Mouse (Mus musculus) hindbrain, embryonic 13.5 days (tissue): ENCODE results near the gene Limk1. TPM values are rescaled to one million over a fixed set of nuclear protein-coding genes. Genes with fewer than 3 reads are reported as not detected.

Experiments used
- ATAC-seq: fragments of 200-750 bp; cut with Nextera tagmentation; 2 replicates; pipeline ENCODE4 v1.8.0; 2017; ENCODE audit warnings: moderate TSS enrichment; ENCODE audit not compliant: low FRiP score
- H3K27ac ChIP-seq: fragments of 300-500 bp; sonication (generic); 2 replicates; pipeline ENCODE4 v1.5.1; 2015; ENCODE audit warnings: inconsistent platforms, mild to moderate bottlenecking, moderate library complexity
- H3K27me3 ChIP-seq: fragments of 300-500 bp; sonication (generic); 2 replicates; pipeline ENCODE4 v1.6.1; 2015; ENCODE audit warnings: mild to moderate bottlenecking, inconsistent platforms
- H3K36me3 ChIP-seq: fragments of 300-500 bp; sonication (generic); 2 replicates; pipeline ENCODE4 v1.6.1; 2015; ENCODE audit warnings: mild to moderate bottlenecking, inconsistent platforms
- H3K4me1 ChIP-seq: fragments of 300-500 bp; sonication (generic); replicated peaks from 2 replicates; pipeline ENCODE4 v1.6.1; 2015; ENCODE audit warnings: inconsistent platforms
- H3K4me2 ChIP-seq: fragments of 300-500 bp; sonication (generic); 2 replicates; pipeline ENCODE4 v1.6.1; 2015; ENCODE audit warnings: inconsistent platforms, mild to moderate bottlenecking, moderate library complexity
- H3K4me3 ChIP-seq: fragments of 300-500 bp; sonication (generic); 2 replicates; pipeline ENCODE4 v1.5.1; 2015; ENCODE audit warnings: mild to moderate bottlenecking, inconsistent platforms
- H3K9ac ChIP-seq: fragments of 300-500 bp; sonication (generic); 2 replicates; pipeline ENCODE4 v1.6.1; 2015; ENCODE audit warnings: mild to moderate bottlenecking, inconsistent platforms
- H3K9me3 ChIP-seq: fragments of 300-500 bp; sonication (generic); 2 replicates; pipeline ENCODE4 v1.6.1; 2016; ENCODE audit warnings: inconsistent platforms
- WGBS: fragments of 180-500 bp; shearing (Covaris S2); methylation state at CpG from one replicate; pipeline ENCODE4 v1.1.7; 2015; 5-methylcytosine and 5-hydroxymethylcytosine counted together
- polyA plus RNA-seq: library from polyadenylated mRNA; unstranded; fragments of >200 nt; fragmentation: Nextera tagmentation; extraction: Ambion mirVana; gene quantifications from 2 replicates; pipeline ENCODE4 v1.2.1, GENCODE M21; 2015

Limk1 gene
- polyA plus RNA-seq, 1 experiment from 2014 or later: 21.6 TPM

DNA sequence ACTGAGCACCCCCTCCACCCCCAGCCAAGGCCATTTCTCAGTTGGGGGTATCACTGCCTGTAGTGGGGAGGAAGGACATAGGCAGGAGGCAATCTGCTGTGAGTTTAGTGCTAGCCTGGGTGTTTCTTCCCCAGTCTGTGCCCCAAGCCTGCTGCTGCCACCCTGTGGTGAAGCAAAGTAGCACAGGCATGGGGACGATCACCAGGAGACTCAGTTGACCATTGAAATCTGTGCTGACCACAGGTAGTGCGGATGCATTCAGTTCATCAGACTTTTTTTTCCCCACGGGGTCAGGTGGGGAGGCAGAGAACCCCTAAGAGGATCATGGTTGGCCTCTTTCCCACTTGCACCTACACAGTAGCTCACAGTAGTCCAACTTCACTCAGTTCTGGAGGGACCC is 71.3 kb downstream of the Limk1 start:
- no peak for ATAC-seq
- 64% methylated on average over 3 of the region's 3 CpGs for WGBS
- Histone ChIP-seq H3K9me3 (no peaks in the 10 kb centered on the region), H3K36me3 (peaks cover 78% of the 10 kb centered on the region), H3K4me1 (peaks cover 5% of the 10 kb centered on the region), H3K27me3 (no peaks in the 10 kb centered on the region), H3K4me3 (no peak overlapping the region), H3K9ac (no peak overlapping the region), H3K27ac (no peak overlapping the region), H3K4me2 (no peak overlapping the region)

DNA sequence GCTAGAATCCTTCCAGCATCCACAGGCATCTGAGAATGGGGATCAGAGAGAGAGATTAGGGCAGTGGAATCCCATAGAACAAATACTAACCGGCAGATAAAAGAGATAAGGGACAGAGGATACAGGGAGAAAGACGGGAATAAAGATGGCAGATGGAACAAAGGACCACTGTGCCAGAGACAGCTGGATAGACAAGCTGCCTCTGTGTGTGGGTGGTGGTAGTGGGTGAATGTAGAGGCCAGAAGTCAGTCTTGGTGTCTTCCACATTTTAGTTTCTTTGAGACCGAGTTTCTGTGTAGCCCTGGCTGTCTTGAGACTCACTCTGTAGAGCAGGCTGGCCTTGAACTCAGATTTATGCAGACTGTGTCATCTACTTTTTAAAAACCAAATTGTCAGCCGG is 72.6 kb downstream of the Limk1 start:
- no peaks in the 10 kb centered on the region for H3K27me3 ChIP-seq
- H3K4me3 ChIP-seq: no peak overlapping the region
- no peaks in the 10 kb centered on the region for H3K9me3 ChIP-seq
- WGBS: 66% methylated on average over 4 of the region's 4 CpGs
- H3K4me1 ChIP-seq: peaks cover 10% of the 10 kb centered on the region
- no peak overlapping the region for H3K4me2 ChIP-seq
- H3K36me3 ChIP-seq: peaks cover 65% of the 10 kb centered on the region
- no peak for ATAC-seq
- H3K27ac ChIP-seq: no peak overlapping the region
- H3K9ac ChIP-seq: no peak overlapping the region

GRCm38 (mm10) chr5:134615380-134615779 is 73.0 kb downstream of the Limk1 start:
- no peak overlapping the region for H3K4me2 ChIP-seq
- no peak overlapping the region for H3K4me3 ChIP-seq
- peaks cover 61% of the 10 kb centered on the region for H3K36me3 ChIP-seq
- WGBS: 90% methylated on average over 8 of the region's 8 CpGs
- ATAC-seq: no peak
- H3K27ac ChIP-seq: no peak overlapping the region
- H3K27me3 ChIP-seq: no peaks in the 10 kb centered on the region
- no peaks in the 10 kb centered on the region for H3K9me3 ChIP-seq
- peaks cover 10% of the 10 kb centered on the region for H3K4me1 ChIP-seq
- no peak overlapping the region for H3K9ac ChIP-seq

- WGBS: 92% methylated on average over 7 of the region's 7 CpGs
- Histone ChIP-seq H3K27ac (no peak within 1 kb of the TSS), H3K4me3 (no peak within 1 kb of the TSS), H3K4me1 (peaks cover 10% of the 10 kb centered on the region), H3K27me3 (no peaks in the 10 kb centered on the region), H3K9ac (no peak within 1 kb of the TSS; the same call in 1 of the 2 replicates), H3K4me2 (no peak within 1 kb of the TSS), H3K9me3 (no peaks in the 10 kb centered on the region), H3K36me3 (peaks cover 55% of the 10 kb centered on the region)
- no peak for ATAC-seq
Observed at GRCm38 (mm10) chr5:134614802-134615201, 73.6 kb downstream of the Limk1 start, which contains the start of gene Lat2. Lat2 (minus strand) TSS chr5:134615025.

DNA sequence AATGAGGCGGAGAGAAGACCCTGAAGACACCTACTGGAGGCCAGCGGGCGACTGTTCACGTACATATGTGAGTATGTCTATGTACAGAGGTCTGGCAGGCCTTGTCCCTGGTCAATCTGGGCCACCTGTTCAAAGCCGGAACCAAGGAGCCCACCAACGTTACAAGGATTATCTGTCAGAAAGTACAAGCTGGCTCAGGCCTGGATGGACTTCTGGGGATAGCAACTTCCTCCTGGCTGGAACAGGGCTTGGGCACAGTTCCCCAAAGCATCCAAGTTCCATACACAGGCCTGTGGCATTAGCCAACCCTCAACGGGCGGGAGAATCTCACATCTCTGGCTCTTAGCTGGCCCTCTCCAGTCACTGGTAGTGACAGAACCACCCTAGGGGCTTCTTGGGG is 74.1 kb downstream of the Limk1 start:
- 92% methylated on average over 8 of the region's 8 CpGs for WGBS
- Histone ChIP-seq H3K4me2 (no peak overlapping the region), H3K9me3 (no peaks in the 10 kb centered on the region), H3K27me3 (no peaks in the 10 kb centered on the region), H3K9ac (no peak overlapping the region), H3K27ac (no peak overlapping the region), H3K4me3 (no peak overlapping the region), H3K36me3 (peaks cover 50% of the 10 kb centered on the region), H3K4me1 (peaks cover 10% of the 10 kb centered on the region)
- no peak for ATAC-seq

GRCm38 (mm10) chr5:134613727-134614126 is 74.7 kb downstream of the Limk1 start:
- H3K4me2 ChIP-seq: no peak overlapping the region
- H3K9me3 ChIP-seq: no peaks in the 10 kb centered on the region
- 84% methylated on average over 9 of the region's 9 CpGs for WGBS
- H3K36me3 ChIP-seq: peaks cover 45% of the 10 kb centered on the region
- no peaks in the 10 kb centered on the region for H3K27me3 ChIP-seq
- H3K27ac ChIP-seq: no peak overlapping the region
- H3K9ac ChIP-seq: no peak overlapping the region; the same call in none of the 2 replicates
- peaks cover 10% of the 10 kb centered on the region for H3K4me1 ChIP-seq
- H3K4me3 ChIP-seq: no peak overlapping the region
- no peak for ATAC-seq

GRCm38 (mm10) chr5:134611810-134612521 is 76.4 kb downstream of the Limk1 start:
- ATAC-seq: no peak
- no peak overlapping the region for H3K4me2 ChIP-seq
- peaks cover 10% of the 10 kb centered on the region for H3K4me1 ChIP-seq
- H3K9ac ChIP-seq: no peak overlapping the region
- H3K27me3 ChIP-seq: no peaks in the 10 kb centered on the region
- no peak overlapping the region for H3K4me3 ChIP-seq
- 41% methylated on average over 8 of the region's 8 CpGs for WGBS
- H3K27ac ChIP-seq: peak overlapping the region; percentile 64
- no peaks in the 10 kb centered on the region for H3K9me3 ChIP-seq
- H3K36me3 ChIP-seq: peaks cover 27% of the 10 kb centered on the region

DNA sequence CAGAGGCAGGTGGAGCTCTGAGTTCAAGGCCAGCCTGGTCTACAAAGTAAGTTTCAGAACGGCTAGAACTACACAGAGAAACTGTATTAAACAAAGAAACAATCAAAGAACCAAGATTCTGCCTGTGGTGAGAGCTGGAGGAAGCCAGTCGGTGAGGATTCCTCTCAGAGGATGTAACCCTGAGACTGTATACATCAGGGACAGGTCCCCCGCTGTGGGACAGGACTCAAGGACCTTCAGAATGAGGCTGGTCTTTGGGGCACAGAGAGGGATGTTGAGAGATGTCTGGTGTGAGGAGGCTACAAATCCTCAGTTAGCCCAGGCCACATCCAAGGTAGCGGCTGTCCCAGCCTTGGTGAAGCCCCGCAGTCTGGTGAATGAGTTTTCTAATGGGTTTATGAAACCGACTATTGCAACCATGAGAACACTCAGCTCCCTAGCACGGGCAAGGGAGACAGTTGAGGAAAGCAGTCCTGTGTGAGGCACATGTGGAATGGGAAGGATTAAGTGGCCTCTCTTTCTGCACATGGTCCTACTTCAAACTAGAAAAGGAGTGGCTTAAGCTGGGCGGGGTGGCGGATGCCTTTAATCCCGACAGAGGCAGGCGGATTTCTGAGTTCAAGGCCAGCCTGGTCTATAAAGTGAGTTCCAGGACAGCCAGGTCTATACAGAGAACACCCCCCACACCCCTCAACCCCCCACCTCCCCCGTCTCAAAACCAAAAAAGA is 78.3 kb downstream of the Limk1 start:
- H3K36me3 ChIP-seq: peaks cover 17% of the 10 kb centered on the region
- ATAC-seq: no peak
- WGBS: 84% methylated on average over 12 of the region's 12 CpGs
- H3K4me1 ChIP-seq: peaks cover 10% of the 10 kb centered on the region
- H3K9ac ChIP-seq: no peak overlapping the region
- no peaks in the 10 kb centered on the region for H3K9me3 ChIP-seq
- no peak overlapping the region for H3K4me3 ChIP-seq
- H3K27ac ChIP-seq: no peak overlapping the region
- H3K27me3 ChIP-seq: no peaks in the 10 kb centered on the region
- H3K4me2 ChIP-seq: no peak overlapping the region

GRCm38 (mm10) chr5:134607121-134607520 is 81.3 kb downstream of the Limk1 start:
- 70% methylated on average over 5 of the region's 5 CpGs for WGBS
- no peak overlapping the region for H3K9ac ChIP-seq
- no peak overlapping the region for H3K27ac ChIP-seq
- no peak overlapping the region for H3K4me3 ChIP-seq
- ATAC-seq: no peak
- H3K9me3 ChIP-seq: no peaks in the 10 kb centered on the region
- H3K4me1 ChIP-seq: peaks cover 7% of the 10 kb centered on the region
- no peaks in the 10 kb centered on the region for H3K27me3 ChIP-seq
- no peak overlapping the region for H3K4me2 ChIP-seq
- H3K36me3 ChIP-seq: peaks cover 12% of the 10 kb centered on the region; the same call in 1 of the 2 replicates

GRCm38 (mm10) chr5:134606314-134606713 is 82.1 kb downstream of the Limk1 start:
- Histone ChIP-seq H3K9ac (no peak overlapping the region), H3K27ac (no peak overlapping the region; the same call in 1 of the 2 replicates), H3K36me3 (peaks cover 12% of the 10 kb centered on the region; the same call in 1 of the 2 replicates), H3K4me2 (no peak overlapping the region), H3K9me3 (no peaks in the 10 kb centered on the region), H3K27me3 (no peaks in the 10 kb centered on the region), H3K4me3 (no peak overlapping the region), H3K4me1 (no peaks in the 10 kb centered on the region)
- no peak for ATAC-seq
